Comparison of ENCODE assay signal across 26 mouse cellular contexts in genomic region chr10:26974224-26974623, GRCm38 (mm10).
DNase-seq lines count a peak whose midpoint lies in the region; ATAC-seq lines count a peak whose summit lies in the region.
"Had no signal": no experiment of that assay in that cellular context is flagged by ENCODE, and none has a peak within 500 bp of the region (broad histone marks: within the 10 kb centered on the region; RNA-seq: fewer than 3 reads in every experiment).

No protein-coding gene starts in this region.

- 0 out of 2 replicates have a peak, but pooled peaks cover 6% of the 10 kb centered on the region for H3K4me1 ChIP-seq in liver, embryonic 11.5 days (replicated peaks; ENCODE audit: control insufficient read depth, insufficient read depth, low read length)
- H3K4me1 ChIP-seq in liver, embryonic 15.5 days (replicated peaks), result peaks cover 18% of the 10 kb centered on the region
- H3K4me1 ChIP-seq: embryonic facial prominence, embryonic 15.5 days; forebrain, embryonic 10.5 days; heart, embryonic 15.5 days had no signal

- H3K27me3 ChIP-seq in liver, embryonic 11.5 days (replicated peaks; ENCODE audit: control insufficient read depth, insufficient read depth, low read length), result no peaks in the 10 kb centered on the region
- no peaks in the 10 kb centered on the region for H3K27me3 ChIP-seq in liver, embryonic 15.5 days
- H3K27me3 ChIP-seq: embryonic facial prominence, embryonic 15.5 days; heart, embryonic 15.5 days had no signal

- no peak overlapping the region for H3K4me2 ChIP-seq in liver, embryonic 11.5 days
- no peak overlapping the region for H3K4me2 ChIP-seq in liver, embryonic 15.5 days
- H3K4me2 ChIP-seq: embryonic facial prominence, embryonic 15.5 days; heart, embryonic 11.5 days; heart, embryonic 15.5 days; hindbrain, embryonic 14.5 days had no signal

- H3K9ac ChIP-seq in liver, embryonic 11.5 days (ENCODE audit: low read depth, low read length), result no peak overlapping the region
- no peak overlapping the region for H3K9ac ChIP-seq in liver, embryonic 15.5 days
- H3K9ac ChIP-seq: embryonic facial prominence, embryonic 15.5 days; heart, embryonic 15.5 days; hindbrain, embryonic 14.5 days had no signal

- WGBS in liver, embryonic 11.5 days, result 47% methylated on average over 1 of the region's 1 CpGs
- 23% methylated on average over 1 of the region's 1 CpGs for WGBS in liver, embryonic 15.5 days (ENCODE audit: insufficient replicate concordance)

- peak; percentile 22 for DNase-seq in heart, adult 11 months
- DNase-seq in heart, adult 9 months (ENCODE audit: low spot score in 2 of 2), result no peak
- DNase-seq in liver, embryonic 11.5 days (ENCODE audit: low spot score), result no peak
- DNase-seq in kidney, postnatal 10 days, result no peak
- DNase-seq in lung, postnatal 10 days, result no peak
- no peak for DNase-seq in right cerebral cortex, postnatal 14 days
- DNase-seq: adrenal gland, postnatal 25 days; B cell, adult 2 months; cerebellum, adult 2 months; cerebellum, postnatal 10 days; embryo, embryonic 11 days; gastrocnemius, adult 2 months; gastrocnemius, postnatal 25 days; heart, adult 18-20 months; heart, postnatal 14 days had no signal

- ATAC-seq in liver, embryonic 11.5 days (replicated peaks; ENCODE audit: low FRiP score), result peak; percentile 95
- peak; percentile 92 for ATAC-seq in liver, embryonic 15.5 days (ENCODE audit: insufficient read depth)
- peak; percentile 94 for ATAC-seq in megakaryocyte-erythroid progenitor cell, adult 5-6 weeks (replicated peaks; ENCODE audit: low FRiP score, low TSS enrichment, poor library complexity, severe bottlenecking)
- ATAC-seq: CD4-positive, CD25-positive, alpha-beta regulatory T cell, adult 4 months; forebrain, embryonic 14.5 days had no signal

- H3K36me3 ChIP-seq in liver, embryonic 11.5 days (ENCODE audit: control insufficient read depth, insufficient read depth, low read length), result no peaks in the 10 kb centered on the region
- H3K36me3 ChIP-seq in liver, embryonic 15.5 days (replicated peaks), result no peaks in the 10 kb centered on the region
- H3K36me3 ChIP-seq: embryonic facial prominence, embryonic 15.5 days; forebrain, embryonic 10.5 days; G1E; heart, embryonic 15.5 days had no signal

- no peak overlapping the region for H3K4me3 ChIP-seq in liver, embryonic 11.5 days (ENCODE audit: low read depth, low read length)
- no peak overlapping the region for H3K4me3 ChIP-seq in liver, embryonic 15.5 days (replicated peaks)
- H3K4me3 ChIP-seq: embryonic facial prominence, embryonic 15.5 days; erythroblast, embryonic 14.5 days; forebrain, embryonic 10.5 days; gastrocnemius, adult 2 months; heart, embryonic 15.5 days had no signal

- H3K27ac ChIP-seq in liver, embryonic 11.5 days (ENCODE audit: low read depth, low read length), result no peak overlapping the region
- H3K27ac ChIP-seq in liver, embryonic 15.5 days (replicated peaks), result no peak overlapping the region
- H3K27ac ChIP-seq: embryonic facial prominence, embryonic 15.5 days; forebrain, embryonic 10.5 days; gastrocnemius, adult 2 months; heart, embryonic 15.5 days; hindbrain, embryonic 14.5 days had no signal

- H3K9me3 ChIP-seq in liver, embryonic 11.5 days (ENCODE audit: control insufficient read depth, low read length), result no peaks in the 10 kb centered on the region
- no peaks in the 10 kb centered on the region for H3K9me3 ChIP-seq in liver, embryonic 15.5 days (replicated peaks)
- H3K9me3 ChIP-seq: embryonic facial prominence, embryonic 15.5 days; forebrain, embryonic 10.5 days; heart, embryonic 15.5 days had no signal
